Mouse (Mus musculus) erythroblast, embryonic 14.5 days (primary cell): ENCODE data around the gene Nfib. TPM values are rescaled to one million over a fixed set of nuclear protein-coding genes. Genes with fewer than 3 reads are reported as not detected.

ENCODE experiments used
- H3K27me3 ChIP-seq: 2 replicates; pipeline ENCODE4 v1.6.1; 2012; ENCODE audit warnings: inconsistent platforms; ENCODE audit not compliant: control insufficient read depth
- H3K36me3 ChIP-seq: 2 replicates; pipeline ENCODE4 v1.6.1; 2012; ENCODE audit warnings: mild to moderate bottlenecking, inconsistent platforms; ENCODE audit not compliant: control insufficient read depth
- H3K4me1 ChIP-seq: 2 replicates; pipeline ENCODE4 v1.6.1; 2012; ENCODE audit warnings: inconsistent platforms; ENCODE audit not compliant: control insufficient read depth
- H3K4me3 ChIP-seq: replicated peaks from 2 replicates; pipeline ENCODE3; 2012; ENCODE audit warnings: moderate library complexity, mild to moderate bottlenecking, inconsistent platforms
- H3K9me3 ChIP-seq: 2 replicates; pipeline ENCODE4 v1.6.1; 2012; ENCODE audit warnings: low read length, inconsistent platforms, mixed read lengths; ENCODE audit not compliant: control insufficient read depth
- GATA1 ChIP-seq: IDR thresholded peaks from 2 replicates; pipeline ENCODE4 v1.6.1; 2012; ENCODE audit warnings: low read length, inconsistent platforms, mixed read lengths
- TAL1 ChIP-seq: IDR thresholded peaks from 3 replicates; pipeline ENCODE4 v1.6.1; 2012; ENCODE audit warnings: low read length, inconsistent platforms, mixed read lengths
- polyA plus RNA-seq: library from polyadenylated mRNA; stranded (reverse); fragments of >175 nt; gene quantifications from 2 replicates; pipeline ENCODE4 v1.2.3, GENCODE M21; 2012

Gene Nfib
- polyA plus RNA-seq, 1 experiment: not detected

GRCm38 (mm10) chr4:82494424-82494823, 211.1 kb downstream of the Nfib start:
- Histone ChIP-seq H3K27me3 (no peaks in the 10 kb centered on the region), H3K4me1 (no peaks in the 10 kb centered on the region), H3K9me3 (no peaks in the 10 kb centered on the region), H3K36me3 (no peaks in the 10 kb centered on the region; the same call in 1 of the 2 replicates), H3K4me3 (no peak overlapping the region)
- TF ChIP-seq GATA1: no peak
- TF ChIP-seq TAL1: no peak

DNA sequence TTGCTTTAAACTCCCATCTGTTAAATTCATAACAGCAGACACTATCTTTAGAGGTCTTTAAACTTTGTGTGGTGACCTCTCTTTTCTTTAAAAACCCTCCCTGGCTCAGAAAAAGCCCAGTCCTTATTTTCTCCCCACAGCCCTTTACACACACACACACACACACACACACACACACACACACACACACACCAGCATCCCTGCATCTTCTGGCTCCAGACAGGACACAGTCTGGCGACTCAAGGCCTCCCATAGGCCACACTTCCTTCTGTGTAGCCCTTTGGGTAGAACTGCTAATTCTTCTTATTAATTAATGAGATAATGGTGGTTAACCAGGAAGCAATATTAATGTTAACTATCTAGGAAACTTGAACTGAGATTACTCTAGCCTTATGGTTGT, 211.7 kb downstream of the Nfib start:
- H3K4me1 ChIP-seq: no peaks in the 10 kb centered on the region
- no peaks in the 10 kb centered on the region for H3K9me3 ChIP-seq
- no peaks in the 10 kb centered on the region; the same call in 1 of the 2 replicates for H3K36me3 ChIP-seq
- TF ChIP-seq GATA1 (no peak), TAL1 (no peak)
- no peaks in the 10 kb centered on the region for H3K27me3 ChIP-seq
- no peak overlapping the region for H3K4me3 ChIP-seq

DNA sequence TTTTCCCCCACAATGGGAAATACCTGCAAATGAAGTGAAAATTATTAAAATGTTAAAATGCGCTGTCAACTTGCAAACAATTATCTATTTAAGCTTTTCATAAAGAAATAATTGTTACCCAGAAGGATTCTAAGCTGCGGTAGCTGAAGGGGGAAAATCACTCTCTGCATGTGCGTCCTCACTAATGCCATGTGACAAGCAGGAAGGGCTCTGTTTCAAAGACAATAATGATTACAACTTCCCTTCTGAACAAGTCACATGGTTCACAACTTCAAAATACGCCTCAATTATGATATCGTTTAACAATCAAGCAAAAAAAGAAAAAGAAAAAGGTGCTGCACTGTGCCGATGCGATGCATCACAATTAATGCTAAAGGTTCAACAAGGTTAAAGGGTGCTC, 212.2 kb downstream of the Nfib start:
- Histone ChIP-seq H3K9me3 (no peaks in the 10 kb centered on the region), H3K36me3 (no peaks in the 10 kb centered on the region; the same call in 1 of the 2 replicates), H3K4me1 (no peaks in the 10 kb centered on the region), H3K4me3 (no peak overlapping the region), H3K27me3 (no peaks in the 10 kb centered on the region)
- TF ChIP-seq TAL1 (no peak), GATA1 (no peak)

- Histone ChIP-seq H3K27me3 (no peaks in the 10 kb centered on the region), H3K4me3 (no peak overlapping the region), H3K4me1 (no peaks in the 10 kb centered on the region), H3K36me3 (no peaks in the 10 kb centered on the region; the same call in 1 of the 2 replicates), H3K9me3 (no peaks in the 10 kb centered on the region)
- no peak for TF ChIP-seq GATA1
- no peak for TF ChIP-seq TAL1
These were observed 212.8 kb downstream of the Nfib start for GRCm38 (mm10) chr4:82492737-82493136.

- Histone ChIP-seq H3K27me3 (no peaks in the 10 kb centered on the region), H3K36me3 (no peaks in the 10 kb centered on the region), H3K4me3 (no peak overlapping the region), H3K4me1 (no peaks in the 10 kb centered on the region), H3K9me3 (no peaks in the 10 kb centered on the region)
- no peak for TF ChIP-seq GATA1
- TF ChIP-seq TAL1: no peak
These were observed 215.6 kb downstream of the Nfib start for GRCm38 (mm10) chr4:82489939-82490338.

- Histone ChIP-seq H3K9me3 (no peaks in the 10 kb centered on the region), H3K4me1 (no peaks in the 10 kb centered on the region), H3K4me3 (no peak overlapping the region), H3K36me3 (no peaks in the 10 kb centered on the region), H3K27me3 (no peaks in the 10 kb centered on the region)
- TF ChIP-seq TAL1 (no peak), GATA1 (no peak)
These were observed 219.6 kb downstream of the Nfib start for GRCm38 (mm10) chr4:82485910-82486309.

GRCm38 (mm10) chr4:82483871-82484270, 221.7 kb downstream of the Nfib start:
- Histone ChIP-seq H3K27me3 (no peaks in the 10 kb centered on the region), H3K36me3 (no peaks in the 10 kb centered on the region), H3K4me3 (no peak overlapping the region), H3K4me1 (no peaks in the 10 kb centered on the region), H3K9me3 (no peaks in the 10 kb centered on the region)
- TF ChIP-seq GATA1 (no peak), TAL1 (no peak)

GRCm38 (mm10) chr4:82483298-82483697, 222.3 kb downstream of the Nfib start:
- Histone ChIP-seq H3K4me1 (no peaks in the 10 kb centered on the region), H3K27me3 (no peaks in the 10 kb centered on the region), H3K9me3 (no peaks in the 10 kb centered on the region), H3K36me3 (no peaks in the 10 kb centered on the region), H3K4me3 (no peak overlapping the region)
- TF ChIP-seq TAL1: no peak
- no peak for TF ChIP-seq GATA1

- H3K4me3 ChIP-seq: no peak overlapping the region
- TF ChIP-seq TAL1: no peak
- no peak for TF ChIP-seq GATA1
These were observed 224.9 kb downstream of the Nfib start for GRCm38 (mm10) chr4:82480635-82481034.

GRCm38 (mm10) chr4:82479394-82479793, 226.2 kb downstream of the Nfib start:
- TF ChIP-seq TAL1 (no peak), GATA1 (no peak)

More at GRCm38 (mm10) chr4:82480635-82481034, 224.9 kb downstream of the Nfib start:
- Histone ChIP-seq H3K4me1 (no peaks in the 10 kb centered on the region), H3K36me3 (no peaks in the 10 kb centered on the region), H3K27me3 (no peaks in the 10 kb centered on the region), H3K9me3 (no peaks in the 10 kb centered on the region)

More at GRCm38 (mm10) chr4:82479394-82479793, 226.2 kb downstream of the Nfib start:
- no peak overlapping the region for H3K4me3 ChIP-seq
- no peaks in the 10 kb centered on the region for H3K4me1 ChIP-seq
- no peaks in the 10 kb centered on the region for H3K9me3 ChIP-seq
- H3K27me3 ChIP-seq: no peaks in the 10 kb centered on the region
- no peaks in the 10 kb centered on the region for H3K36me3 ChIP-seq
